Mouse (Mus musculus) kidney, adult 18-20 months (tissue): Measurements from ENCODE around the gene Npy4r.
A peak's percentile ranks its signal among the peaks of the same experiment; 100 is the strongest.

Source experiments
- DNase-seq: peaks from one replicate; pipeline ENCODE4 v3.0.0; 2021

Gene Npy4r

DNA sequence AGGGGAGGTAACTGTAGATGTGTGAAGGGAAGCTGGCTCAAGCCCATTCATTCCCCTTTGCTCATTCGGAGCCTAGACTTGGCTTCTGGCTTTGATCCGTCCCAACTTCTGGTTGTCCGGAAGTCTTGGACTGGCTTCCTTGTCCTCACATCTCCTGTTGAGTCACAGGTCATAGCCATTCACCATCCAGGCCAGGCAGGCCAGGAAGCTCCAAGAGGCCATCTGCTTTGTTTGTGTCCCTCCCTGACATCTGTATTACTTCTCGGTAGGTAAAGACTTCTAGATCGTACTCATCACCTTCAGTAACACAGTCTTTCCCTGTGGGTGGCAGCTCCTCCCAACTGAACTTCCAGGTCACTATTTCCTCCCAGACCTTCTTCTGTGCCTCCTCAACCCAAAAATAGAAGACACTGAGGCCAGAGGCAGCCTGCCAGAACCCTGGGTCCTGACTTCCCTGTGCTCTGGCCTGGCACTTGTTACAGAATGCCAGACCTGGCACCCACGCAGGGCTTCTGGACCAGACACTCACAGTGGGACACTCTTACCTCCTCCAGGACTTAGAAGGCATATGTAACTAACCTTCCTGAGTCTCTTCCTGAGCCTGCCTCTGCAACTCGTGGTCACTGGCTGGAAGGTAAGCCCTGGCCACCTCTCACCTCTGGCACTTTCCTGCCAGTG lies 33.1 kb downstream of the Npy4r start:
- DNase-seq, result no peak

DNA sequence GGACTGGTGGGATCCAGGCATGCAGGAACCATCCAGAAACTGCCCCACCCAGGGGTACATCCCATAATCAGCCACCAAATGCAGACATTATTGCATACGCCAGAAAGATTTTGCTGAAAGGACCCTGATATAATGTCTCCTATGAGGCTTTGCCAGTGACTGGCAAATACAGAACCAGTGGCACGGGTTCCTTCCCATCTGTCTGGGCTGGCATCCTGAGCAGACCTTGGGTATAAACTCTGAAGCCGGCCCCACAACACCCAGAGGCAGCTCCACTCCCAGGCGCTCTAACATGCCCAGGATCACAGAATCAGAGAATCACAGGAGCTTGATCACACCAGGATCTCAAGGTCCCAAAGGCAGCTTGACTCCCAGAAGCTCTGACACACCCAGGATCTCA lies 38.0 kb downstream of the Npy4r start:
- DNase-seq, result no peak

DNA sequence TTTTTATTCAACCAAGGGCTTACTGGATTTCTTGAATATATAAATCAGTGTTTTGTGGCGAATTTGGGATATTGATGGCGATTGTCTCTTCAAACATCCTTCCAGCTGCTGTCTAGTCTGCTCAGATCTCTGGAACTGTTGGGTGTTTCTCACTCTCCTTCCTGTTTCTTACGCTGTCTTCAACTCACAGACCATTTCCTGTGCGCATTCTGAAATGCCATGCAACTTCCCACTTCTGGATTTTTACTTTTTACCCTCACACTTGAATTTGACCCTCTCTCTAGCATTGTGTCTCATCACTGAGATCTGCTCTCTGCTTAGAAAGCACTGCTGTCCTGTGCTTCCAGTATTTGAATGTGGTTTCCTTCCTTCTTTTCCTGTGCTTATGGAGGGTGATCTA lies 44.7 kb downstream of the Npy4r start:
- no peak for DNase-seq

- peak; percentile 47 for DNase-seq
Observed at GRCm38 (mm10) chr14:34106389-34107062, 45.8 kb downstream of the Npy4r start.

DNA sequence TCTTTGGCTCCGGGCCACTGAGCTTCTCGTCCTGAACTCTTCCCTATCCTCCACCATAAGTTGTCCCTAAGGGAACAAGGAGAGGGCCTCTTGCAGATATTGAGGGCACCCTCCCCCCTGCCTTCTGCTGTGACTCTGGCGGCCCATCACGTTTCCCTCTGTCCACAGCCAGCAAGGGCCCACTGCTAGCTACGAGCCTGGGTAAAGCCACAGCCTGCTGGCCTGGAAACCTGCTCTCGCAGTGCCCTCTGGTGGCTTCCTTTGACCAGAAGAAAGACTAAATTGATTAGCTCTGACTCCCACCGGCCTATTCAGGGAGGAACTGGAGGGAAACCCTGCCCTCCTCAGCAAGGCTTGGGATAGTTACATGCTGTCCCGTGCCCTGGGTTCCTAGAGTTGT lies 47.4 kb downstream of the Npy4r start:
- peak; percentile 73 for DNase-seq

DNA sequence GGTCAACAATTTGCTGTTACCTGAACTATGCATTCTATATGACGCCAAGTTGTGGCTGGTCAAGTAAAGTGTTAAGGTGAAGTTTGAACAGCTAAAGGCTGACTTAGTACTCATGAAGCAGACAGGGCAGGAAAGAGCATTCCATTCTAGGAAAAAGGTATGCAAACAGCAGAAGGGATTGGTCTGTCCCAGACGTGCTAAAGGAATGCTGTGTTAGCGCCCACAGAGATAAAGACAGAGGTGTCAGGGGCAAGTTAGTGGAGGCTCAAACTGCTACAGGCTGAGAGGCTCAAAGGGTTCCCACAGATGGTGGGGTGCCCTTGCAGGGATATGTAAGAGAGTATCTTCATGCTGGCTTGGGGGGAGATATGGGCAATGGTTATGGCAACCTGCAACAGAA lies 48.4 kb downstream of the Npy4r start:
- DNase-seq, result no peak

DNA sequence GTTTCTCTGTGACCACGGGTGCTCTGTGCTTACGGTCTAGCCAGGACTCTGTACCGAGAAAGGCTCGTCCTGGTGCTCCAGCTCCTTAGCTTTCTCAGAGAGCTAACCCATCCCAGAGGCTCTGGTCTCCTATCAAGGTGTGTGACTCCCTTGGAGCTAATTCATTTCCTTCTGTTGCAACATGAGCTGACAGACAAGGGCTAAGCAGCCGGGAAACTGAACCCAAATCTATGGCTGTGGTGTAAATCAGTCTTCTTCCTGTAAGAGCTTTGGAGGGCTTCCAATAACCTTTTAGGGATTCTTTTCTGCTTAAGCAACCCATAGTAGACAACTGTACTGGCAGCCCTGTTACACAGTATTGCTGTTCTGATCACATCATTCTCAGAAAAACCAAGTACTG lies 49.7 kb downstream of the Npy4r start, which contains the start of gene A630023A22Rik:
A630023A22Rik (minus strand) TSS at position 154 of the 400 bp plus-strand sequence.
- DNase-seq, result no peak

- DNase-seq, result no peak
Observed at GRCm38 (mm10) chr14:34096161-34096560, 56.1 kb downstream of the Npy4r start.
